Mouse (Mus musculus) heart, embryonic 10.5 days (tissue): ENCODE data around the gene Atl2. TPM values are rescaled to one million over a fixed set of nuclear protein-coding genes. Genes with fewer than 3 reads are reported as not detected.

Experiments
- DNase-seq: peaks from one replicate; pipeline ENCODE4 v3.0.0-alpha.2; 2017; ENCODE audit warnings: low spot score
- H3K27ac ChIP-seq: fragments of 300-500 bp; sonication (generic); 2 replicates; pipeline ENCODE4 v1.5.1; 2016; ENCODE audit warnings: mild to moderate bottlenecking
- H3K27me3 ChIP-seq: fragments of 300-500 bp; sonication (generic); 2 replicates; pipeline ENCODE4 v1.6.1; 2016; ENCODE audit warnings: mild to moderate bottlenecking; ENCODE audit not compliant: poor library complexity, insufficient read depth, severe bottlenecking
- H3K36me3 ChIP-seq: fragments of 300-500 bp; sonication (generic); 2 replicates; pipeline ENCODE4 v1.6.1; 2016; ENCODE audit warnings: mild to moderate bottlenecking, moderate library complexity
- H3K4me1 ChIP-seq: fragments of 300-500 bp; sonication (generic); 2 replicates; pipeline ENCODE4 v1.6.1; 2016; ENCODE audit warnings: mild to moderate bottlenecking
- H3K4me3 ChIP-seq: fragments of 300-500 bp; sonication (generic); 2 replicates; pipeline ENCODE4 v1.5.1; 2016; ENCODE audit warnings: mild to moderate bottlenecking, moderate library complexity
- H3K9me3 ChIP-seq: fragments of 300-500 bp; sonication (generic); 2 replicates; pipeline ENCODE4 v1.6.1; 2016; ENCODE audit warnings: mild to moderate bottlenecking, moderate library complexity
- WGBS: fragments of 180-500 bp; shearing (Covaris S2); methylation state at CpG from one replicate; pipeline ENCODE4 v1.1.7; 2016; 5-methylcytosine and 5-hydroxymethylcytosine counted together
- polyA plus RNA-seq: library from polyadenylated mRNA; unstranded; fragments of >200 nt; fragmentation: Nextera tagmentation; extraction: Ambion mirVana; gene quantifications from 2 replicates; pipeline ENCODE4 v1.2.1, GENCODE M21; 2016

The Atl2 gene
- polyA plus RNA-seq, 1 experiment from 2014 or later, result 39.1 TPM

DNA sequence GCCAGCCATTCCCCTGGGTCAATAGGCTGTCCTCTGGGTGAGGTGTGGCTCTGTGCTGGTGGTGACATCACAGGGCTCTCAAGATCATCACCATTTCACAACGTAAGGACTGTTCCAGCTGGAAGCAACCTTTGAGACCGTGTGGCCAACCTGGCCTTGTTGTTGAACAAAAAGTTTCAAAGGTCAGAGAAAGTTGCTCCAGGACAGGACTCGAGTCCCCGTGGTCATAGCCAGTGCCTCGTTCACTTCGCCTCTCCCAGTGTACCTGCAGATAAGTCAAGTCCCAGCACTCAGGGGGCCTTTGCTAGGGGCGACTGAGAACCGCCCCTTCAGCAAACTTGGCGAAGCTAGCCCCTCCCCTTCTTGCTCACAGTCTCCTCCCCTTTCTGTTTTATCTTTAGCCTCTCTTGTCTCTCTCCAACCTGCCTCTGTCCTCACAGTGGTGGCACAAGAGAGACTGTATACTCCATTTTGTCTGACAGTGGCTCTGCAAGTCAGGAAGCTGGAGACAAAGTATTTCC is 22.6 kb upstream of the Atl2 start:
- Histone ChIP-seq H3K27ac (peak overlapping the region; percentile 64; the same call in 1 of the 2 replicates), H3K4me1 (peaks cover 9% of the 10 kb centered on the region), H3K36me3 (no peaks in the 10 kb centered on the region), H3K4me3 (peak overlapping the region; percentile 34), H3K27me3 (no peaks in the 10 kb centered on the region), H3K9me3 (no peaks in the 10 kb centered on the region)
- peak; percentile 85 for DNase-seq
- 12% methylated on average over 9 of the region's 9 CpGs for WGBS

DNA sequence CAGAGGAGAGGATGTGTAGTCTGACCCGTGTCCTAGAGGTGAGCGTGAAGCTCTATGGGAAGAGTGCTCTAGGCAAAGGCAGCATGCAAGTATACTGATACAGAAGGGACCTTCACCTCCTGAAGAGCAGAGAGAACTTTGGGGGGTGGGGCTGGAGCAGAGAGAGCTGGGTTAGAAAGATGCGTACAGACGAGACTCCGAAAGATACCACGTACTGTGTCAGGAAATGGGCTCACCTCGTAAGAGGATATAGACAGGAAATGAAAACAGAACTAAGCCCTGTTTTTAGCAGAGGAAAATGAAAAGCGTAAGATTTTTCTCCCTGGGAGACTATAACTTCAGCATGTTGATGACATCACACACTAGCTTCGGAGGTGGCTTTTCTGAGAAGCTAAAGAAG is 21.1 kb upstream of the Atl2 start:
- no peak for DNase-seq
- Histone ChIP-seq H3K27me3 (no peaks in the 10 kb centered on the region), H3K27ac (no peak overlapping the region), H3K9me3 (no peaks in the 10 kb centered on the region), H3K4me1 (peaks cover 9% of the 10 kb centered on the region), H3K36me3 (no peaks in the 10 kb centered on the region), H3K4me3 (no peak overlapping the region)
- 82% methylated on average over 9 of the region's 9 CpGs for WGBS

DNA sequence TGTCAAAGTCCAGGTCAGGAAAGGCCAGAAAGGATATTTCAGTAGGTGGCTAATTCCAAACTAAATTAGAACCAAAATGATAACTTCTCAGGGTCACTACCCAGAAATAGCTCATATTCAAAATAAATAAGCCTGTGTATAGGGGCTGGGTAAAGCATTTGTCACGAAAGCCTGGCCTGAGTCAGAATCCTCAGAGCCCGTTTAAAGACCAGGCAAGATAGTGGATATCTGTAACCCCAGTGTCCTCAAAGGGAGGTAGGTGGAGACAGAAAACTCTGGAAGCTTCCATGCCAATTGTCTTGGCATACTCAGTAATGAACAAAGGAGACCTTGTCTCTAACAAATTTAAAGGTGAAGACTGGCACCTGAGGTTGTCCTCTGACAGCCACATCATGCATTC is 16.3 kb upstream of the Atl2 start:
- H3K27me3 ChIP-seq, result no peaks in the 10 kb centered on the region
- DNase-seq, result no peak
- no peaks in the 10 kb centered on the region for H3K36me3 ChIP-seq
- H3K27ac ChIP-seq, result no peak overlapping the region
- H3K4me1 ChIP-seq, result no peaks in the 10 kb centered on the region
- WGBS, result 47% methylated on average over 2 of the region's 2 CpGs
- no peak overlapping the region for H3K4me3 ChIP-seq
- no peaks in the 10 kb centered on the region for H3K9me3 ChIP-seq

DNA sequence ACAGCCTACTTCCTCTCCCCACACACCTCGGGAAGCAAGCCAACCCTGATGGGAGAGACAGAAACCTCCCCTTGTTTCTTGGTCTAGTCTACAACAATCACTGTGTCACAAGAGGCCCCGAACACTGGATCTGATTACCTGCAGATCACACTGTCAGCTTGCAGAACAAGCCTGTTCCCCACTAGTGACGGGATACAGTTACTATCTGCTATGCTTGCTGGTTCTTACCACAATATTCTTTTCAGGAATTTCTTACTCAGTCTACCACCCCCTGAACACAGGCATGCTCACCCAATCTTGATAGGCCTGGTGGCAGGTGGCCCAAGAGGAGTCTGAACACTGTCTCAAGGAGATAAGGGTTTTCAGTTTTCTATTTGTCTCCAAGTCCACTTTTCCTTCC is 15.8 kb upstream of the Atl2 start:
- WGBS, result 59% methylated on average over 3 of the region's 3 CpGs
- DNase-seq, result no peak
- Histone ChIP-seq H3K4me1 (no peaks in the 10 kb centered on the region), H3K9me3 (no peaks in the 10 kb centered on the region), H3K27me3 (no peaks in the 10 kb centered on the region), H3K4me3 (no peak overlapping the region), H3K36me3 (no peaks in the 10 kb centered on the region), H3K27ac (no peak overlapping the region)

DNA sequence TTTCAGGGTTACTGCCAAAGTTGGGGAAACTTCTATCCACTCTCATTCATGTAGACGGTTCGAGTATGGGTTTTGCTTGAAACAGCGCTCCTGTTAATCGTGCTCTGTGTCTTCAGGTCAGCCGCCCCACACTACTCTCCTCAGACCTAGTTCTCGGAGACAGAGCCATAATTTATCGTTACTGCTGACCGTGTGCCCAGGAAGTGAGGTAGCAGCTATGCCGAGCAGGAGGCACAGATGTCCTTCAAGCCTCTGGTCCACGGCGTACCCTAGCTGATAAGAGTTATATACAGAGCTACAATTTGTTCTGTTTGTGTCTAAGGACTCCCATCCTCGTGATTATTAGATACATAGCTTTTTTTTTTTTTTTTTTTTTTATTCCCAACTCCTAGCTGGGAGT is 13.6 kb upstream of the Atl2 start:
- no peak for DNase-seq
- H3K4me1 ChIP-seq, result no peaks in the 10 kb centered on the region
- WGBS, result 82% methylated on average over 12 of the region's 12 CpGs
- no peaks in the 10 kb centered on the region for H3K27me3 ChIP-seq
- no peak overlapping the region for H3K4me3 ChIP-seq
- no peak overlapping the region for H3K27ac ChIP-seq
- no peaks in the 10 kb centered on the region for H3K9me3 ChIP-seq
- no peaks in the 10 kb centered on the region for H3K36me3 ChIP-seq

DNA sequence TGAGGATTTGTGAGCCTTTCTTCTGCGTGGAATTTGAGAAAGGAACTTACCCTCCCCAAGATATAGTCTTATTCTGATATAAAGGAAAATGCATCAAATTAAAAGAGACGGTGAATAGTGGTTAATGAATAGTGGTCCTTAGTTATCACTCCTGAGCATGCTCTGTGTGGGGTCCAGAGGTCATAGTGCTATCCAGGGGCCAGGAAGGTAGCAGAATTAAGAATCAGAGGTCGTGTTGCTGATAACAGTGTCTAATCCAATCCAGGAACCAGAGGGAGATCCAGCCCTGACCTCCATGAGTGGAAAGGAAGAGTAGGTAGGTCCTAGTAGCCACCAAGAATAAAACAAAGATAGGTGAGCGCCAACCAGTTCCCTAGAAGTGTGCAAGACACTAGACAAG is 11.8 kb upstream of the Atl2 start:
- no peaks in the 10 kb centered on the region for H3K27me3 ChIP-seq
- no peaks in the 10 kb centered on the region for H3K36me3 ChIP-seq
- no peak overlapping the region for H3K27ac ChIP-seq
- 67% methylated on average over 4 of the region's 4 CpGs for whole genome bisulfite sequencing
- H3K4me3 ChIP-seq, result no peak overlapping the region
- no peaks in the 10 kb centered on the region for H3K9me3 ChIP-seq
- no peak for DNase-seq
- H3K4me1 ChIP-seq, result no peaks in the 10 kb centered on the region

DNA sequence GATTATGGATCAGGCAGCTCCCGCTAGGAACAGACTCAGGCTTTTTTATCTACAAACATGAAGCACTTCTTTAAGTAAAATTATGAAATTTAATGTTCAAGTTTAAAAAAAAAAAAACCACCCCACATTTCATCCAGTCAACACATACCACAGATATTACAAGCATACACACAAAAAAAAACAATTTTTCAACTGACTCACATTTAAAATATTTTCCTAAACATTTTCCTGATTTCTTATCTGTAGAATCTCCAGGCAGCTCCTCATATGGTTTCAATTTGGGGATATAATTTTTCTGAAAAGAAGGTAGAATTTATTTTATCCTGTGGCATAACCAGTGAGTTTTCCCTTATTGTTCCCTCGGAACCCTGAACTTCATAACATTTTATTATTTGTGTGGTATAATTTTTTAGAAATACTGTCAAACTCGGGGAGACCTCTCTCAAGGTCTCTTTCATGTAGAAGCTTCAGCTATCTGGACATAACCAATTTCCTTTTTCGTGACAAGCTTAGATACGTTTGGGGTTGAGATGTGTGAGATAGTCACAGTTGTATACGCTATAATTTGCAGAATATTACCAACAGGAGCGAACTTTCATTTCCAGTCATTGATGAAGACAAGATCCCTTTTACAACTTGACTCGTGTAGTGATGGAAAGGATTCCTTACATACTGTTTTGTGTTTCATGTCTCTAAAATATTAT is 11.0 kb upstream of the Atl2 start:
- H3K27me3 ChIP-seq, result no peaks in the 10 kb centered on the region
- no peaks in the 10 kb centered on the region for H3K9me3 ChIP-seq
- H3K36me3 ChIP-seq, result no peaks in the 10 kb centered on the region
- WGBS, result 84% methylated on average over 8 of the region's 8 CpGs
- no peak overlapping the region for H3K27ac ChIP-seq
- H3K4me3 ChIP-seq, result no peak overlapping the region
- no peaks in the 10 kb centered on the region for H3K4me1 ChIP-seq
- no peak for DNase-seq

DNA sequence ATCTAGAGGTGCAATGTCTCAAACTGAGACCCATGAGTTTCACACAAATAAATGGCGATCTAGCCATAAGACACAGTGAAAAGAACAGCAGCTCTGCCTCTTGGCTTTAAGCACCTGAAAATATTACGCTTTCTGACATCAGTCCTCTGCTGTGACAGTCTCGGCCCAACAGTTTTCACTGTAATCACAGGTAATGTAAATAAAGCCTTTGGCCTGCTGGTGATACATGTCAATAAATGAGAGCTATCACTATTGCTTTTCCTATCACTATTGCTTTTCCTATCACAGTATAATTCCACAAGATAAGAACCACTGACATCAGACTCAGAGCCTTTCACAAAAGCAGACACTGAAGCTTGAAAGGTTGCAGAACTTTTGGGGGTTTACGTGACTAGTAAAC is 8.7 kb upstream of the Atl2 start:
- Histone ChIP-seq H3K4me1 (peaks cover 4% of the 10 kb centered on the region; the same call in 1 of the 2 replicates), H3K27me3 (no peaks in the 10 kb centered on the region), H3K27ac (no peak overlapping the region), H3K9me3 (no peaks in the 10 kb centered on the region), H3K4me3 (no peak overlapping the region), H3K36me3 (no peaks in the 10 kb centered on the region)
- WGBS, result 73% methylated on average over 4 of the region's 4 CpGs
- DNase-seq, result no peak

DNA sequence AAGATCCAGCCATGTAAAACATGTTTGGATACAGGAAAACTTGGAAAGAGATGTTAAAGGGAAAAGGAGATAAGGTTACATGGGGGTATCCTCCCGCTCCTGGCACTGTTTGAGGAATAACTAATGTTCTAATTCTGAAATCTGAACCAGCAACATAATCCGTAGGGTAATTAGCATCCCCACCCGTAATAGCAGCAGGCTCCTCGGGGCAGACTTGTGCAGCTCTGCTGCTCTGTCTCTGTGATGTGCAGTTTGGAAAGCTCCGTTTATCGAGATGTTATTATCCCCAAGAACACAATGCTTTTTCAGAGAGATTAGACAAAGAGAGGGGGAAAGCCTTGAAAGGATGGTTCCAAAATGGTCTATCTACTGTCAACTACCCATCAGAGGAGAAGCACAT is 5.3 kb upstream of the Atl2 start:
- H3K27me3 ChIP-seq, result peaks cover 15% of the 10 kb centered on the region
- H3K27ac ChIP-seq, result no peak overlapping the region
- H3K4me3 ChIP-seq, result no peak overlapping the region
- peaks cover 7% of the 10 kb centered on the region; the same call in 1 of the 2 replicates for H3K4me1 ChIP-seq
- no peaks in the 10 kb centered on the region for H3K9me3 ChIP-seq
- no peak for DNase-seq
- no peaks in the 10 kb centered on the region for H3K36me3 ChIP-seq
- WGBS, result 74% methylated on average over 6 of the region's 6 CpGs

DNA sequence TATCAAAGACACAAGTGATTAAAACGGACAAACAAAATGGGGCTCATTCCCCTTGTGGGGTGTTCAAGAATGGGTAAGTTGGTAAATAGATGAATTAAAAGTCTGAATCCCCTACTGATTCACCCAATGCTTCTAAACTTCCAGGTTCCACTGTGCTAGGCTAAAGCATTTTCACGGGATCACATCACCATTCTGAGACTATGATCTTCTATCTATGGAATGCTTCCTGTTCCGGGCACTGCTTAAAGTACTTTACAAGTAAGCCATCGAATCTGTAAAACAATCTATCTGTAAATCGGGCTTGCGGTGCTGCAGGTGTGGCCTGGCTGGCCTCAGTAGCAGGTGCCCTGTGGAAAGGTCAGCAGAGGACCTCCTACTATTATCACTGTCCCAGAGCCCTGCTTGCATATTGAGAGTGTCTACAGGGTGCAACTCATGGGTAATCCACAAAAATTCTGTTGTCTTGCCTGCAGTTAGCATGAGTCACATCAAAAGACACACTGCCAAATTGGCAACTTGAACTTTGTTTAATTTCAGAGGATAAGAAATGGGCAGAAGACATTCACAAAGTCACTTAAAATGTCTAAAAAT is 2.3 kb upstream of the Atl2 start:
- no peak for DNase-seq
- H3K27me3 ChIP-seq, result peaks cover 15% of the 10 kb centered on the region
- H3K36me3 ChIP-seq, result no peaks in the 10 kb centered on the region
- H3K27ac ChIP-seq, result no peak overlapping the region
- no peaks in the 10 kb centered on the region for H3K9me3 ChIP-seq
- WGBS, result 67% methylated on average over 6 of the region's 6 CpGs
- peaks cover 31% of the 10 kb centered on the region for H3K4me1 ChIP-seq
- no peak overlapping the region for H3K4me3 ChIP-seq

DNA sequence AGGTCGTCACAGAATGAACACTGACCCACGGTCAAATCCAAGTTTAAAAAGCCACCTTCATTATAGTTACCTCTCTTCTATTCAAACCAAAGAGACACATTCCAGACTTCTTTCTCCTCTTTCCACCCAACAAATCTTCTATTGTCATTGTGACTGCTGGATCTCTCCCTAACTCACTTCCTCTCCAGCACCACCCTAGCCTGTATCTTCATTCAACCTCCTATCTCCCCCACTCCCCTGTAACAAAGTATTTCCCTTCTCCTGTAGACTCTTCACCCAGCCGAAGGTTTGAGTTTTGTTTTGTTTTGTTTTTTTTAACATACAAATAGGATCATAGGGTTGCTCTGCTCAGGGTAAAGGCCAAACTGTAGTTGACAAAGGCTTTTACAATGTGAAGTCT is 1.7 kb upstream of the Atl2 start:
- Histone ChIP-seq H3K4me3 (no peak overlapping the region), H3K36me3 (no peaks in the 10 kb centered on the region), H3K4me1 (peaks cover 35% of the 10 kb centered on the region), H3K27ac (no peak overlapping the region), H3K9me3 (no peaks in the 10 kb centered on the region), H3K27me3 (peaks cover 15% of the 10 kb centered on the region)
- WGBS, result 72% methylated on average over 3 of the region's 3 CpGs
- DNase-seq, result no peak

DNA sequence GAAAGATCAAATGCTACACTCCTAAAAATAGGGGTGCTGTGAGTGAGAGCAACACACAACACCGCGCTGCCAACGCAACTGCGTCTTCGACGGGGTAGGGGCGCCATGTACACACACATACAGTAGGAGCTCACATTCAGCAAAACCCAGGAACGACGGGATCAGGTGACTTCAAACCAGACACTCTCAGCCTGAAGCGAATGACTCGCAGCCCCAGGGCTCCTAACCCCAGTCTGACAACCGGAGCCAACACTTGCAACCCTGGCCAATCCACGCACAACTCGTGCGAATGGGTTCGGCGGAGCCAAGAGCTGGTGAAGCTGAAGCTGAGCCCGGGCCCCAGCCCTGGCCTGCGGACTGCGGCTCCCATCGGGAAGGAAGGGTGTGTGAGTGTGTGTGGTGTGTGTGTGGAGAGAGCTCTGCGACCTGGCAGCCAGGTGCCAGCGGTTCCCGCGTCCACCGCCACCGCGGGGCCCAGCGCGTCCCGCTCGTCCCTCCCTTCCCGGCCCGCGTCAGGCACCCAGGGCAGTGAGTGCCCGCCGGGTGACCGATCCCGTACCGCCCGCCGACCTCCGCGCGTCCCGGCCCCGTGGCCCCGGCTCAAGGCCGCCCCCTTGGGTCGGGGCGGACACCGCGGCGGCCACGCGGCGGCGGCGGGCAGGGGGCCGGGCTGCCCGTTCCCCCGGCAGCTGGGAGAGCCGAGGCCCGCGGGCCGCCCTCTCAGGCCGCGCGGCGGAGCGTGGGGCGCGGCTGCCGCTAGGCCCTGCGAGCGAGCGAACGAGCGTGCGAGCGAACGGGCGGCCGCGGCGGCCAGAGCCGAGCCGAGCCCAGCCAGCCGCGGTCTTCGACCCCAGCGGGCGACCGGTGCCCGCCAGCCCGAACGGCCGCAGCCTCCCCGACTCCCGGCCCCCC is 696 bp downstream of the Atl2 start:
- peaks cover 45% of the 10 kb centered on the region for H3K4me1 ChIP-seq
- peaks cover 15% of the 10 kb centered on the region for H3K27me3 ChIP-seq
- under 1% methylated on average over 91 of the region's 100 CpGs for WGBS
- H3K4me3 ChIP-seq, result peak overlapping the region; percentile 81
- no peaks in the 10 kb centered on the region for H3K36me3 ChIP-seq
- peak overlapping the region; percentile 98 for H3K27ac ChIP-seq
- no peaks in the 10 kb centered on the region for H3K9me3 ChIP-seq
- peak; percentile 88 for DNase-seq

DNA sequence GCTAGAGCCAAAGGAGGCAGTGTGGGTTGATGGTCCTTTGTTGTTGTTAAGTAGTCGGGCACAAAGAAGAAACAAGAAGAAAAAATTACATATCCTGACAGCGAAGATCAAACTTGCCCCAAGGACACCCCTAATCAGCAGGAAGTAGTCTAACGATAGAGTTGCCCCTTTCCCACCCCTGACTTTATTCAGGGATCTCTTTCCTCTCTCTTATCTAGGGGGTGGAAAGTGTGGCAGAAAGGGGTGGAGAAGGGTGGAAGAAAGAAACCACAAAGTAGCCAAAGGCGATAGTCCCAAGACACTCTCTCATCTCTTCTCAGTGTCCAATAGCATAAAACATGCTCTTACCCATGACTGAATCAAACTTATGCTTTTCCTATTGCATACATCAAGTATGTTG is 1.9 kb downstream of the Atl2 start:
- 0 out of 2 replicates have a peak, but pooled peaks cover 2% of the 10 kb centered on the region for H3K36me3 ChIP-seq
- 31% methylated on average over 4 of the region's 4 CpGs for WGBS
- H3K4me3 ChIP-seq, result peak overlapping the region; percentile 81
- no peak overlapping the region for H3K27ac ChIP-seq
- H3K4me1 ChIP-seq, result peaks cover 45% of the 10 kb centered on the region
- peaks cover 15% of the 10 kb centered on the region for H3K27me3 ChIP-seq
- no peaks in the 10 kb centered on the region for H3K9me3 ChIP-seq
- DNase-seq, result no peak
